Mouse (Mus musculus) heart, embryonic 15.5 days (tissue): ENCODE results near the gene Evx2. TPM values are rescaled to one million over a fixed set of nuclear protein-coding genes. Genes with fewer than 3 reads are reported as not detected.

Experiments used
- ATAC-seq: fragments of 200-750 bp; cut with Nextera tagmentation; replicated peaks from 2 replicates; pipeline ENCODE4 v1.8.0; 2017; ENCODE audit warnings: low read depth, moderate TSS enrichment; ENCODE audit not compliant: insufficient number of reproducible peaks, insufficient read depth, low FRiP score
- H3K27ac ChIP-seq: fragments of 300-500 bp; sonication (generic); 2 replicates; pipeline ENCODE4 v1.5.1; 2015; ENCODE audit warnings: mild to moderate bottlenecking, inconsistent platforms
- H3K27me3 ChIP-seq: fragments of 300-500 bp; sonication (generic); 2 replicates; pipeline ENCODE4 v1.6.1; 2015; ENCODE audit warnings: inconsistent platforms
- H3K36me3 ChIP-seq: fragments of 300-500 bp; sonication (generic); 2 replicates; pipeline ENCODE4 v1.6.1; 2015; ENCODE audit warnings: mild to moderate bottlenecking, inconsistent platforms
- H3K4me1 ChIP-seq: fragments of 300-500 bp; sonication (generic); replicated peaks from 2 replicates; pipeline ENCODE4 v1.6.1; 2015; ENCODE audit warnings: inconsistent platforms
- H3K4me2 ChIP-seq: fragments of 300-500 bp; sonication (generic); 2 replicates; pipeline ENCODE4 v1.6.1; 2015; ENCODE audit warnings: inconsistent platforms, mild to moderate bottlenecking, moderate library complexity
- H3K4me3 ChIP-seq: fragments of 300-500 bp; sonication (generic); 2 replicates; pipeline ENCODE4 v1.5.1; 2015; ENCODE audit warnings: mild to moderate bottlenecking, inconsistent platforms
- H3K9ac ChIP-seq: fragments of 300-500 bp; sonication (generic); 2 replicates; pipeline ENCODE4 v1.6.1; 2015; ENCODE audit warnings: mild to moderate bottlenecking, inconsistent platforms
- H3K9me3 ChIP-seq: fragments of 300-500 bp; sonication (generic); replicated peaks from 2 replicates; pipeline ENCODE4 v1.6.1; 2016; ENCODE audit warnings: inconsistent platforms
- WGBS: fragments of 180-500 bp; shearing (Covaris S2); methylation state at CpG from one replicate; pipeline ENCODE4 v1.1.7; 2015; ENCODE audit warnings: mixed read lengths; 5-methylcytosine and 5-hydroxymethylcytosine counted together
- polyA plus RNA-seq: library from polyadenylated mRNA; unstranded; fragments of >200 nt; fragmentation: Nextera tagmentation; extraction: Ambion mirVana; gene quantifications from 2 replicates; pipeline ENCODE4 v1.2.1, GENCODE M21; 2015

The Evx2 gene
- polyA plus RNA-seq, 1 experiment from 2014 or later, result not detected

DNA sequence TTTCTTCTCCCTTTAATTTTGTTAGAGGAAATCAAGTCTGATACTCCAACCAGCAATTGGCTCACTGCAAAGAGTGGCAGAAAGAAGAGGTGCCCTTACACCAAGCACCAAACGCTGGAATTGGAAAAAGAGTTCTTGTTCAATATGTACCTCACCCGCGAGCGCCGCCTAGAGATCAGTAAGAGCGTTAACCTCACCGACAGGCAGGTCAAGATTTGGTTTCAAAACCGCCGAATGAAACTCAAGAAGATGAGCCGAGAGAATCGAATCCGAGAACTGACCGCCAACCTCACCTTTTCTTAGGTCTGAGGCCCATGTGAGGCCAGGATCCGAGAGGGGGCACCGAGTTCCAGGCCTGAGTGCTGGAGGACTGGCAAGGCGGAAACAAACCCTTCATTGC, 34.7 kb upstream of the Evx2 start:
- no peak for ATAC-seq
- Histone ChIP-seq H3K9ac (no peak overlapping the region), H3K9me3 (no peaks in the 10 kb centered on the region), H3K4me2 (no peak overlapping the region), H3K4me1 (peaks cover 20% of the 10 kb centered on the region), H3K36me3 (no peaks in the 10 kb centered on the region), H3K27me3 (peaks cover 98% of the 10 kb centered on the region), H3K27ac (no peak overlapping the region), H3K4me3 (no peak overlapping the region)
- WGBS, result 6% methylated on average over 16 of the region's 16 CpGs

- Histone ChIP-seq H3K4me3 (no peak overlapping the region), H3K9me3 (no peaks in the 10 kb centered on the region), H3K27ac (no peak overlapping the region), H3K36me3 (no peaks in the 10 kb centered on the region), H3K9ac (no peak overlapping the region), H3K4me1 (peaks cover 16% of the 10 kb centered on the region), H3K27me3 (peaks cover 98% of the 10 kb centered on the region), H3K4me2 (no peak overlapping the region)
- 9% methylated on average over 4 of the region's 4 CpGs for WGBS
- ATAC-seq, result no peak
These were observed 34.1 kb upstream of the Evx2 start for GRCm38 (mm10) chr2:74693432-74693827.

GRCm38 (mm10) chr2:74692808-74693431, 33.6 kb upstream of the Evx2 start:
- Histone ChIP-seq H3K9me3 (no peaks in the 10 kb centered on the region), H3K27ac (no peak overlapping the region), H3K27me3 (peaks cover 98% of the 10 kb centered on the region), H3K9ac (no peak overlapping the region), H3K4me1 (peaks cover 11% of the 10 kb centered on the region), H3K4me3 (no peak overlapping the region), H3K36me3 (no peaks in the 10 kb centered on the region), H3K4me2 (no peak overlapping the region)
- ATAC-seq, result no peak
- 3% methylated on average over 20 of the region's 20 CpGs for WGBS

DNA sequence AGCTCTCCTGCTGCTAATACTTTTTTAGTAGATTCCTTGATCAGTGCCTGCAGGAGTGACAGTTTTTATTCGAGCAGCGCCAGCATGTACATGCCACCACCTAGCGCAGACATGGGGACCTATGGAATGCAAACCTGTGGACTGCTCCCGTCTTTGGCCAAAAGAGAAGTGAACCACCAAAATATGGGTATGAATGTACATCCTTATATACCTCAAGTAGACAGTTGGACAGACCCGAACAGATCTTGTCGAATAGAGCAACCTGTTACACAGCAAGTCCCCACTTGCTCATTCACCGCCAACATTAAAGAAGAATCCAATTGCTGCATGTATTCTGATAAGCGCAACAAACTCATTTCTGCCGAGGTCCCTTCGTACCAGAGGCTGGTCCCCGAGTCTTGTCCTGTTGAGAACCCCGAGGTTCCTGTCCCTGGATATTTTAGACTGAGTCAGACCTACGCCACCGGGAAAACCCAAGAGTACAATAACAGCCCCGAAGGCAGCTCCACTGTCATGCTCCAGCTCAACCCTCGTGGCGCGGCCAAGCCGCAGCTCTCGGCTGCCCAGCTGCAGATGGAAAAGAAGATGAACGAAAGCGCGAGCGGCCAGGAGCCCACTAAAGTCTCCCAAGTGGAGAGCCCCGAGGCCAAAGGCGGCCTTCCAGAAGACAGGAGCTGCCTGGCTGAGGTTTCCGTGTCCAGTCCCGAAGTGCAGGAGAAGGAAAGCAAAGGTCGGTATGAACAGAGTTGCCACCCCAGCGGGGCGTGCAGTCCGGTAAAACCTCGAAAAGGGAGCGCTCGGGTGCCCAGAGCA, 32.8 kb upstream of the Evx2 start:
- Histone ChIP-seq H3K27ac (no peak overlapping the region), H3K4me3 (0 out of 2 replicates have a peak overlapping the region, but pooled peaks have one; percentile 31), H3K4me1 (peaks cover 5% of the 10 kb centered on the region), H3K9ac (no peak overlapping the region), H3K36me3 (no peaks in the 10 kb centered on the region), H3K9me3 (no peaks in the 10 kb centered on the region), H3K4me2 (no peak overlapping the region), H3K27me3 (peaks cover 98% of the 10 kb centered on the region)
- 6% methylated on average over 35 of the region's 35 CpGs for WGBS
- no peak for ATAC-seq

DNA sequence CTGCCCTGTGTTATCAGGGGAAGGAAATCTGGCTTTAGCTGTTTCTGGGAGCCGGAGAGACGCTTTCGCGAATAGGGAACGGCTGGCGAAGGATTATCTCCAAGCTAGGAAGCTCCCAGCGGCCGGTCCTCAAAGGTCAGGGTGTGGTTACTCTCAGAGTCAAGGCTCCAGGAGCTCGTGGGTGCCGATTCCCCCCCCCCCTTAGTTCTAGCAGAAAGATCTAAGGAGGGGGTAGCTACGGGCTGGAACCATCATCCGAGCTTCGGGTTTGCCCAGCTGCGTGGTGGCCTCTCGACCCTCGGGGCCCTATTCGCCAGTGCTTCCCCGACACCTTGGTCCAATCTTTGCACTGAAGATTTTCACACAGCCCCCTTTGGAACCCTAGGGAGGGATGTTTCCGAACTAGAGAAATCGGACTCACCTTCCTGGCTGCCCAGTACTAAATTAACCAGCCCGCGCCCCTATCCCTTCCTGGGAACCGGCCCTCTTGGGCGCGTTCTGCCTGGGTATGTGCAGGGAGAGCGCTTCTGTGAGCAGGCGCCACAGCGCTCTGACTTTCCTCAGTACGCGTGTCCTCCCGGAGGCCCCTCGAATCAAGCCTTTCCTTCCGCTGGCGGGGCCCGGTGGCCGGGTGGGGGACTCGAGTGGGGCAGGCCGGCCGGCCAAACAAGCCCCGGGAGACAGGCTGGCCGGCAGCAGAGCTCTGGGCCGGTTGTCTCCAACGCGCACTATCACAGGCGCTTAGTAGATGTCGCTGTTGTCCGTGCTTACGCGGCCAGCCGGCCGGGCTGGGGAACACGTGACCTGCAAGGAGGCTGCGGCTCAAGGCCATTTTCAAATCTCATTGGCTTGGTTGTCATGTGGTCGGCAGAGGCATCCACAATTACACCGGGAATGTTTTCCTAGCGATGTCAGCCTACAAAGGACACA, 31.9 kb upstream of the Evx2 start, which contains the start of gene Hoxd10:
Hoxd10 (plus strand) TSS at position 903 of the 930 bp plus-strand sequence.
- Histone ChIP-seq H3K36me3 (no peaks in the 10 kb centered on the region), H3K27me3 (peaks cover 98% of the 10 kb centered on the region), H3K4me1 (peaks cover 5% of the 10 kb centered on the region), H3K4me3 (peak within 1 kb of the TSS; percentile 31), H3K9me3 (no peaks in the 10 kb centered on the region), H3K4me2 (peak within 1 kb of the TSS; percentile 36; the same call in 1 of the 2 replicates), H3K27ac (no peak within 1 kb of the TSS), H3K9ac (no peak within 1 kb of the TSS)
- ATAC-seq, result no peak; the same call in 1 of the 2 replicates
- 1% methylated on average over 56 of the region's 56 CpGs for WGBS

DNA sequence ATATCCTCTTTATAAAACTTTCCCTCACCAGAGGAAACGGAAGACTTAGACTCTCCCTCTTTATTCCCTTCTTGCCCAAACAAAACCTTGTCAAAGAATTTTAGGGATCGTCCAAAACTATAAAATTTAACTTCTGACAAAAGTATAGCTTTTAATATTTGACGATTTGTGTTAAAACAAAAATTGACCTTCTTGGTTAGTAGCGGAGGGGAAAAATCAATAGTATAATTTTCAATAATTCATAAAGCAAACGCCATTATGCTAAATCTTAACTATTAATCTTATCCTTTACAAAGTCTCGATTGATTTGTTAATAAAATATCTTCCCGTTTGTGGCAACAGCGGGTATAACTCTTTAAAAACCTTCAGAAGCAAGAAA, 31.0 kb upstream of the Evx2 start:
- 12% methylated on average over 8 of the region's 8 CpGs for WGBS
- no peaks in the 10 kb centered on the region for H3K36me3 ChIP-seq
- H3K4me2 ChIP-seq, result no peak overlapping the region
- no peak overlapping the region for H3K27ac ChIP-seq
- peaks cover 5% of the 10 kb centered on the region for H3K4me1 ChIP-seq
- no peak overlapping the region for H3K9ac ChIP-seq
- H3K9me3 ChIP-seq, result no peaks in the 10 kb centered on the region
- peaks cover 97% of the 10 kb centered on the region for H3K27me3 ChIP-seq
- H3K4me3 ChIP-seq, result no peak overlapping the region
- ATAC-seq, result no peak

- Histone ChIP-seq H3K36me3 (no peaks in the 10 kb centered on the region), H3K27ac (no peak overlapping the region), H3K9ac (no peak overlapping the region), H3K4me3 (no peak overlapping the region), H3K9me3 (no peaks in the 10 kb centered on the region), H3K4me2 (no peak overlapping the region), H3K4me1 (peaks cover 5% of the 10 kb centered on the region), H3K27me3 (peaks cover 97% of the 10 kb centered on the region)
- 4% methylated on average over 24 of the region's 24 CpGs for WGBS
- no peak for ATAC-seq
These were observed 30.4 kb upstream of the Evx2 start for GRCm38 (mm10) chr2:74689574-74690337.

DNA sequence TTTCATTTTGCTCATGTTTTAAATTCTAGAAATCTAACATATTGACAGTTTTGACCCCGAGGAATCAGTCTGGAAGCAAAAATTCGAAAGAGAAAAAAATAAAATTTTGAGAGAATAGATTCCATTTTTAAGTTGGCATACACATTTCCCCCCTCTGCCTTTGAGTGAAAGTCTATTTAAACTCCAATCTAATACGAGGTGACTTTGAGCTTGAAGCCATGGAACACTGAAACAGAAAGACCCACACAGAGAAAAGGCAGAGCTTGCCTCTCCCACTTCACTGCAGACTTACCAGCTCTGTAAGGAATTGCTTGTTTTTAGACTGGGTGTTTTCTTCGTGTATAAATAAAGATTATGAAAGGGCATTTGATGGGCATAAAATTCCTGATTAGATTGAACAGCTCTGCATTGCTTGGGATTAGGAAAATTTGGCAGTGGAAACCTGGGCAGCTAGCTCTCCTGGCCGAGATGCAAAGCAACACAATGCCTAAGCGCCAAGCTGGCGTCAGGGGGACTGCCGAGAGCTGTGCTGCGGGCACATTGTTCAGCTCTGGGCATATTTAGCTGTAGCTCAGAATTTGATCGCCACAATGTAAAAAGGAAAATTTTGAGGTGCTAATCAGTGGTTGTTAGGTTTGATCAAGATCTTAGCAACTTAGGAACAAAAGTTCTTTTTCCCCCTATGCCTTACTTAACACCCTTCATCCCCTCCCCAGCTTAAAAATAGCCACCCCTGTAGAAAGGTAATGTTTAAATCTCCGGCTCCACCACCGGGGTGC, 29.6 kb upstream of the Evx2 start:
- Histone ChIP-seq H3K9ac (no peak overlapping the region), H3K4me3 (no peak overlapping the region), H3K27me3 (peaks cover 97% of the 10 kb centered on the region), H3K27ac (no peak overlapping the region), H3K4me1 (peaks cover 5% of the 10 kb centered on the region), H3K36me3 (no peaks in the 10 kb centered on the region), H3K4me2 (no peak overlapping the region), H3K9me3 (no peaks in the 10 kb centered on the region)
- ATAC-seq, result no peak
- WGBS, result 5% methylated on average over 12 of the region's 12 CpGs

GRCm38 (mm10) chr2:74687698-74688555, 28.6 kb upstream of the Evx2 start:
- ATAC-seq, result no peak
- Histone ChIP-seq H3K4me3 (no peak overlapping the region), H3K27me3 (peaks cover 97% of the 10 kb centered on the region), H3K9ac (no peak overlapping the region), H3K4me1 (peaks cover 9% of the 10 kb centered on the region), H3K27ac (no peak overlapping the region), H3K36me3 (no peaks in the 10 kb centered on the region), H3K4me2 (no peak overlapping the region), H3K9me3 (no peaks in the 10 kb centered on the region)
- 3% methylated on average over 31 of the region's 31 CpGs for WGBS
